Mouse (Mus musculus) thymus, postnatal 25 days (tissue): ENCODE measurements around the gene Arhgdig.
A peak's percentile ranks its signal among the peaks of the same experiment; 100 is the strongest.
"Not testable (repeated sequence)": the region's sequence is repeated elsewhere in the genome, so short reads cannot be mapped to it uniquely, and the experiment has no call there.

Experiments
- DNase-seq: peaks from one replicate; pipeline ENCODE4 v3.0.0; 2022

Gene Arhgdig

GRCm38 (mm10) chr17:26203321-26203811 is 4.2 kb downstream of the Arhgdig start:
- peak; percentile 25 for DNase-seq

DNA sequence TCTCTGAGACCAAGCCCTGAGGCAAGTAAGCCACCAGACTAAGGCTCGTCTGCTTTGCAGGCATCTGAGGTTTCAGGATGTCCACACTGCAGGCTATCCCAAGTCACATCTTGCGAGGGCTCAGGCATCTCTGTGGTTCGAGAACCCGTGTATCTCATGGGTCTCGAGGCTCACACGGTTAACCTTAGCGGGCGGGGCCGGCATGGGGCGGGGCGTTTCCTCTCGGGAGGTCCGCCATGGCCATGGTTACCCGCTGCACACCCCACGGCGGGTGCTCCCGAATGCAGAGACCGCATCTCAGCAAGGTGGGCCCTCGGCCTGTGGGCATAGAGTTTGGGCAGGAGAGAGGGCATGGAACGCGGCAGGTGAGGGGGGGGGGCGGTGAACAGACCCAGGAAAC is 4.8 kb downstream of the Arhgdig start, which contains the start of gene Rgs11:
Gene Rgs11, plus strand, starts transcription at position 215 of the 400 bp plus-strand sequence.
- peak; percentile 46 for DNase-seq

DNA sequence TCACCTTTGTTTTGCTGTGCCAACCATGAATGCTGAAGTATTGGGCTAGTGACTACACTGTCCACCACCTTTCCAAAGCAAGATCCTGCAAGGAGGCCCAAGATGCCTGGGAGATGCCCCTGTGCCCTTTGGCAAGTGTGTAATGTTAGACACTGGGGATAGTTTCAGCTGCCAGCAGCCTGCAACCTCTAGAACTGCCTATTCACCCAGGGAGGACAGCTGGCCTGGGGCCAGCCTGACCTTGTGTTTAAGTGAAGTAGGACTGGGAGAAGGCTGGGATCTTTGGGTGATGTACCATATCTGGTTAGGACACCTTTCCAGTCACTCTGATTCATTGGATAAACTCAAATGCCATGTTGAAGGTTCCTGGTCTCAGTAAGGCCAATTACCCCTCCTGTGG is 5.6 kb downstream of the Arhgdig start:
- DNase-seq, result no peak

- DNase-seq, result peak; percentile 6
Measured at GRCm38 (mm10) chr17:26200831-26201705, 6.5 kb downstream of the Arhgdig start.

- DNase-seq, result no peak
Measured at GRCm38 (mm10) chr17:26198892-26199291, 8.7 kb downstream of the Arhgdig start, which contains the start of gene Pdia2. TSS of gene Pdia2 (minus strand) at chr17:26199087.

GRCm38 (mm10) chr17:26192481-26193190 is 14.9 kb downstream of the Arhgdig start:
- DNase-seq, result no peak

DNA sequence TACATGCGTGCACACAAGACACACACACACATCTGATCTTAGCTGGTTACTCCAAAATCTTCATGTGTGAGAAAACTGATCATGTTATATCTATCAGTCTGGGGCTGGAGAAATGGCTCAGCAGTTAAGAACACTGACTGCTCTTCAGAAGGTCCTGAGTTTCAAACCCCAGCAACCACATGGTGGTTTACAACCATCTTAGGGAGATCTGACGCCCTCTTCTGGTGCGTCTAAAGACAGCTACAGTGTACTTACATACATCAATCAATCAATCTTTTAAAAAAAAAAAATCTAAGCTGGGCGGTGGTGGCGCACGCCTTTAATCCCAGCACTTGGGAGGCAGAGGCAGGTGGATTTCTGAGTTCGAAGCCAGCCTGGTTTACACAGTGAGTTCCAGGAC is 16.1 kb downstream of the Arhgdig start:
- DNase-seq, result not testable (repeated sequence)

- no peak for DNase-seq
Measured at GRCm38 (mm10) chr17:26188091-26188805, 19.3 kb downstream of the Arhgdig start.

DNA sequence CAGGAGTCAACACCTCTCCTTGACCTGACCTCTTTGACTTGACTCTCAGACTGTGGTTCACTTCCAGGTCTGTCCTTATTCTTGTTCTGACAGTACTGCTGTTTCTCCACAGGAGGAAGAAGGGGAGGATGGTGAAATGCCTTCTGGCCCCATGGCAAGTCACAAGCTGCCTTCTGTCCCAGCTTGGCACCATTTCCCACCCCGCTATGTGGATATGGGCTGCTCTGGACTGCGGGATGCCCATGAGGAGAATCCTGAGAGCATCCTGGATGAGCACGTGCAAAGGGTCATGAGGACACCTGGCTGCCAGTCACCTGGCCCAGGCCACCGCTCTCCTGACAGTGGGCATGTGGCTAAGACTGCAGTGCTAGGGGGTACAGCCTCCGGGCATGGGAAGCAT is 20.0 kb downstream of the Arhgdig start:
- DNase-seq, result no peak

- no peak for DNase-seq
Measured at GRCm38 (mm10) chr17:26181179-26181578, 26.4 kb downstream of the Arhgdig start.

GRCm38 (mm10) chr17:26178611-26179010 is 29.0 kb downstream of the Arhgdig start:
- no peak for DNase-seq

- not testable (repeated sequence) for DNase-seq
Measured at GRCm38 (mm10) chr17:26175248-26175647, 32.3 kb downstream of the Arhgdig start.

GRCm38 (mm10) chr17:26168039-26168438 is 39.5 kb downstream of the Arhgdig start:
- peak; percentile 40 for DNase-seq

DNA sequence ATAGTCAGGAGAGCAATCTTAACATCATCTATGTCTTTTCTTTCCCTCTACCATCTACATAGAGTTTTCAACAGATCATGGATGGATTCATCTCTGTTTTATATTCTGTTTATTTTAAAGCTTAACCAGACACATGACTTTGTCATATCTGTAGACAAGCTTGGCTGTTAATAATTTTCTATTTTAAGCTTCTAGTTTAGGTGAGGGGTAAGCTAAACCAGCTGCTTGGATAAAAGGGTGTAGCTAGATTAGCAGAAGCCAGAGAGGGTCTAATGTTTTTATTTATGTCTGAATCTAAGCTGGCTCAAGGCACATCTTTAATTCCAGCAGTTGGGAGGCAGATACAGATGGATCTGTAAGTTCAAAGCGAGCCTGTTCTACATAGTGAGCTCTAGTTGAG is 44.9 kb downstream of the Arhgdig start:
- DNase-seq, result no peak

DNA sequence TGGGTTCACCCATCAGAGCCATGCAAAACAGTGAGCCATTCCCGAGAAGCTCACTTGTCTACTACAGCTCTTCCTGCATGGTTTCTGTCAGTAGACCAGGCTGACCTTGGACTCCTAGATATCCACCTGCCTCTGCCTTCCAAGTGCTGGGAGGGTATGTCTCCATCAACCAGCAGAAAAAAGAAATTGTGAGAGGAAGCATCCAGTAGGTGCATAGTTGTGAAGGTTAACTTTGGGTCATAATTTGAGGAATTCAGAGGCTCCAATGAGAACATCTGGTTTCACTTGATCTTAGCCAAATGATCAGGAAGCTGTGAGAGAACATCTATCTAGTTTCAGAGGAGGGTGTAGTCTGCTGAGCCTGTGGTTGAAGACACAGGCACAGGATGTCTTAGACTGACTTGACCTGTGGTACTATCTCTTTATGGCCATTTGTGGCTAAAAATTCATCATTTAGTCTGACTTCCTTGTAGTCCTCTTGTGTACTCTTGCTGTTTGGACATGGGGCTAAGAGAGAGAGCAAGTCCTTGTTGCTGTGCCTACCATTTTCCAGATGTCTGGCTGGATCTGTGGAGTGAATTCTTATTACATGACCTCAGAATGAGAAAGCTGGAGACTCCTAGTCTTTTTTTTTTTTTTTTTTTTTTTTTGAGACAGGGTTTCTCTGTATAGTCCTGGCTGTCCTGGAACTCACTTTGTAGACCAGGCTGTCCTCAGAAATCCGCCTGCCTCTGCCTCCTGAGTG is 55.5 kb downstream of the Arhgdig start:
- no peak for DNase-seq
